Mouse (Mus musculus): Measurements from ENCODE around the gene Cab39l. TPM values are rescaled to one million over a fixed set of nuclear protein-coding genes. Genes with fewer than 3 reads are reported as not detected.

Cab39l gene
- polyA plus RNA-seq, 1 experiment from 2014 or later, result 39.8 TPM

Other genes with a start within 250 kb of the Cab39l start
- gene Rcbtb1, start 239.8 kb upstream of the Cab39l start, polyA plus RNA-seq (2015; fragmentation: Nextera tagmentation; extraction: Ambion mirVana), result 71.8 and 78.0 TPM in 2 replicates
- gene Gm6904, start 180.8 kb upstream of the Cab39l start, polyA plus RNA-seq (2015; fragmentation: Nextera tagmentation; extraction: Ambion mirVana), result not detected in 2 replicates
- gene Phf11a, start 143.4 kb upstream of the Cab39l start, polyA plus RNA-seq (2015; fragmentation: Nextera tagmentation; extraction: Ambion mirVana), result not detected in 2 replicates
- 0.32 and 0.37 TPM in 2 replicates for gene Phf11b, start 99.6 kb upstream of the Cab39l start, polyA plus RNA-seq (2015; fragmentation: Nextera tagmentation; extraction: Ambion mirVana)
- 0.58 and 0.65 TPM in 2 replicates for gene Phf11d, start 75.5 kb upstream of the Cab39l start, polyA plus RNA-seq (2015; fragmentation: Nextera tagmentation; extraction: Ambion mirVana)
- 0.55 and 0.63 TPM in 2 replicates for gene Phf11c, start 45.6 kb upstream of the Cab39l start, polyA plus RNA-seq (2015; fragmentation: Nextera tagmentation; extraction: Ambion mirVana)
- 10.1 and 12.1 TPM in 2 replicates for gene Setdb2, start 88 bp upstream of the Cab39l start, polyA plus RNA-seq (2015; fragmentation: Nextera tagmentation; extraction: Ambion mirVana)
- 29.5 and 38.6 TPM in 2 replicates for gene Cdadc1, start 157.0 kb downstream of the Cab39l start, polyA plus RNA-seq (2015; fragmentation: Nextera tagmentation; extraction: Ambion mirVana)
- 9.4 and 10.0 TPM in 2 replicates for gene Shisa2, start 184.3 kb downstream of the Cab39l start, polyA plus RNA-seq (2015; fragmentation: Nextera tagmentation; extraction: Ambion mirVana)

Measured in embryonic facial prominence, embryonic 13.5 days (tissue).